Mouse (Mus musculus) bone marrow macrophage, adult 2 months (primary cell): ENCODE measurements around the gene 9130213A22Rik.

Experiments
- CTCF ChIP-seq: IDR thresholded peaks from 2 replicates; pipeline ENCODE4 v1.5.1; 2012; ENCODE audit warnings: low read depth, mild to moderate bottlenecking, low read length, moderate library complexity
- POLR2A ChIP-seq: IDR thresholded peaks from 2 replicates; pipeline ENCODE4 v1.6.1; 2012; ENCODE audit warnings: mild to moderate bottlenecking, low read depth, low read length, borderline replicate concordance

GRCm38 (mm10) chr11:69096360-69096986 is 25.9 kb downstream of the 9130213A22Rik start:
- no peak for TF ChIP-seq CTCF
- no peak for TF ChIP-seq POLR2A
